In the genomic region with DNA sequence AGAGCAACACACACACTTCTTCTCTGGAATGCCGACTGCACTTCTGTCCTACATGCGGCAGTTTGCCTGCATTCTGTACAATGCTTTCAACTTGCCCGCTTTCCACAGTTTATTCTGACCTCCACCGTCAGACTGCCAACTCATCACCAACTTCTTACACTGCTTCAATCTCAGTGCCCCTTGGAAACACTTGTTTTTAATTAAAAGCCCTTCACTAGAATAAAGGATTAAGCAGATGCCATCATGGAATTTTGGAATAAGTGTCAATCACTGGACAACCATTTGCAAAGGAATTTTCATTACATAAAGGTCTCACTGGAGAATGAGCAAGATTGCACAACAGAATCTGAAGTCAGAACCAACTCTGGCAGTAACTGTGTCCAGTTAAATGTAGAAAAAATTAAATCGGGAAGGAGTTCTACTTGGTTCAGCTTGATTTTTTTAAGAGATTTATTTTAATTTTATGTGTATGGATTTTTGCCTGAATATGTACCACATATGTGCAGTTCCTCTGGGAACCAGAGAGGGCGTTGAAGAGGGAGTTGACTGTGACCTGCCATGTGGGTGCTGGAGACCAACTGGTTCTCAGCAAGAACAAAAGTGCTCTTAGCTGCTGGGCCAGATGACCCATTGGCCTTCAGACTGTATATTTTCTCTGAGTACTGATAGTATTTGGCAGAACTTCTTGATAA, we compare ENCODE assay signal across 10 mouse cellular contexts.
DNase-seq lines count a peak whose midpoint lies in the region; ATAC-seq and TF ChIP-seq lines count a peak whose summit lies in the region.
"Had no signal": no experiment of that assay in that cellular context is flagged by ENCODE, and none has a peak within 500 bp of the region (broad histone marks: within the 10 kb centered on the region; RNA-seq: fewer than 3 reads in every experiment).

No protein-coding gene starts in this region.

- WGBS in kidney, adult 2 months = 81% methylated on average over 6 of the region's 6 CpGs
- 38% methylated on average over 6 of the region's 6 CpGs for WGBS in heart, embryonic 14.5 days
- WGBS in lung, postnatal 0 days = 47% methylated on average over 6 of the region's 6 CpGs
- 69% methylated on average over 6 of the region's 6 CpGs for WGBS in hindbrain, embryonic 16.5 days

- H3K9ac ChIP-seq in heart, embryonic 14.5 days (ENCODE audit: low read length) = peak overlapping the region; percentile 13; the same call in 1 of the 2 replicates
- no peak overlapping the region for H3K9ac ChIP-seq in lung, postnatal 0 days (replicated peaks; ENCODE audit: low read depth)
- no peak overlapping the region for H3K9ac ChIP-seq in hindbrain, embryonic 16.5 days (ENCODE audit: low read depth, low read length)
- H3K9ac ChIP-seq: embryonic facial prominence, embryonic 13.5 days had no signal

- intact Hi-C loops in left cerebral cortex, postnatal 36 days (cut with DNase I) = no loop called here

- no peaks in the 10 kb centered on the region for H3K36me3 ChIP-seq in kidney, adult 2 months (ENCODE audit: control insufficient read depth, insufficient read depth, low read length)
- no peaks in the 10 kb centered on the region for H3K36me3 ChIP-seq in heart, embryonic 14.5 days (ENCODE audit: control insufficient read depth, insufficient read depth, low read length)
- H3K36me3 ChIP-seq in lung, postnatal 0 days (ENCODE audit: insufficient read depth, low read length) = no peaks in the 10 kb centered on the region
- H3K36me3 ChIP-seq in hindbrain, embryonic 16.5 days (ENCODE audit: control insufficient read depth, insufficient read depth, low read length) = no peaks in the 10 kb centered on the region
- H3K36me3 ChIP-seq: embryonic facial prominence, embryonic 13.5 days; G1E had no signal

- peak overlapping the region; percentile 20 for H3K4me2 ChIP-seq in heart, embryonic 14.5 days (ENCODE audit: low read length)
- H3K4me2 ChIP-seq in lung, postnatal 0 days (replicated peaks; ENCODE audit: low read depth, low read length) = no peak overlapping the region
- H3K4me2 ChIP-seq in hindbrain, embryonic 16.5 days (ENCODE audit: low read length) = no peak overlapping the region
- H3K4me2 ChIP-seq: embryonic facial prominence, embryonic 13.5 days had no signal

- no peak overlapping the region for H3K4me3 ChIP-seq in kidney, adult 2 months (ENCODE audit: insufficient read depth, low read depth, low read length)
- no peak overlapping the region for H3K4me3 ChIP-seq in heart, embryonic 14.5 days (ENCODE audit: control insufficient read depth in 1 of 2, insufficient read depth in 1 of 2, low read depth in 1 of 2, low read length in 2 of 2)
- no peak overlapping the region for H3K4me3 ChIP-seq in lung, postnatal 0 days (ENCODE audit: low read depth, low read length)
- H3K4me3 ChIP-seq in hindbrain, embryonic 16.5 days (ENCODE audit: low read length) = no peak overlapping the region
- H3K4me3 ChIP-seq: embryonic facial prominence, embryonic 13.5 days had no signal

- ATAC-seq in heart, embryonic 14.5 days (ENCODE audit: insufficient number of reproducible peaks, insufficient read depth, low FRiP score, low read depth) = no peak
- ATAC-seq in lung, postnatal 0 days = peak; percentile 10; the same call in 1 of the 2 replicates
- ATAC-seq in hindbrain, embryonic 16.5 days = no peak

- no peak for TF ChIP-seq POLR2A in kidney, adult 2 months (IDR thresholded peaks at IDR 0.05; ENCODE audit: low read depth, low read length)

- no peaks in the 10 kb centered on the region for H3K27me3 ChIP-seq in kidney, adult 2 months (replicated peaks; ENCODE audit: control insufficient read depth, insufficient read depth, low read length)
- no peaks in the 10 kb centered on the region for H3K27me3 ChIP-seq in heart, embryonic 14.5 days (ENCODE audit: control insufficient read depth, insufficient read depth, low read length)
- no peaks in the 10 kb centered on the region for H3K27me3 ChIP-seq in lung, postnatal 0 days (replicated peaks; ENCODE audit: insufficient read depth, low read length)
- H3K27me3 ChIP-seq in hindbrain, embryonic 16.5 days (replicated peaks; ENCODE audit: control insufficient read depth, insufficient read depth, low read length) = no peaks in the 10 kb centered on the region
- H3K27me3 ChIP-seq: embryonic facial prominence, embryonic 13.5 days had no signal

- TF ChIP-seq CTCF in kidney, adult 2 months (conservative IDR thresholded peaks at IDR 0.05; ENCODE audit: insufficient read depth, insufficient read length, low read depth, low read length) = no peak
- peak; percentile 47 for TF ChIP-seq CTCF in lung, postnatal 0 days (IDR thresholded peaks at IDR 0.05)

- TF ChIP-seq EP300 in lung, postnatal 0 days (IDR thresholded peaks at IDR 0.05) = no peak

- H3K9me3 ChIP-seq in heart, embryonic 14.5 days (ENCODE audit: control insufficient read depth, low read length) = no peaks in the 10 kb centered on the region
- no peaks in the 10 kb centered on the region for H3K9me3 ChIP-seq in lung, postnatal 0 days (ENCODE audit: low read length)
- H3K9me3 ChIP-seq in hindbrain, embryonic 16.5 days (ENCODE audit: control insufficient read depth, low read length) = no peaks in the 10 kb centered on the region
- H3K9me3 ChIP-seq: embryonic facial prominence, embryonic 13.5 days had no signal

- no peak overlapping the region for H3K27ac ChIP-seq in kidney, adult 2 months (ENCODE audit: insufficient read depth, low read depth, low read length)
- peak overlapping the region; percentile 72 to 88 for H3K27ac ChIP-seq in heart, embryonic 14.5 days (replicated peaks in 1 of 2; ENCODE audit: control insufficient read depth in 1 of 2, insufficient read depth in 1 of 2, low read depth in 2 of 2, low read length in 2 of 2)
- H3K27ac ChIP-seq in lung, postnatal 0 days (ENCODE audit: low read length) = no peak overlapping the region
- no peak overlapping the region for H3K27ac ChIP-seq in hindbrain, embryonic 16.5 days (ENCODE audit: low read depth, low read length)
- H3K27ac ChIP-seq: embryonic facial prominence, embryonic 13.5 days had no signal

- peak; percentile 45 for DNase-seq in kidney, adult 2 months
- DNase-seq in kidney, adult 11 months = no peak
- DNase-seq in Muller cell, postnatal 12 days (ENCODE audit: inconsistent ontology term) = peak; percentile 77
- DNase-seq in lung, postnatal 0 days (ENCODE audit: low spot score) = peak; percentile 63
- DNase-seq in left cerebral cortex, postnatal 36 days (ENCODE audit: low spot score in 2 of 2) = no peak
- DNase-seq: thymus, adult 18-20 months had no signal

- peaks cover 16% of the 10 kb centered on the region for H3K4me1 ChIP-seq in kidney, adult 2 months (ENCODE audit: control insufficient read depth, insufficient read depth, low read length)
- peaks cover 33 to 69% of the 10 kb centered on the region in 2 experiments for H3K4me1 ChIP-seq in heart, embryonic 14.5 days (ENCODE audit: control insufficient read depth in 2 of 2, insufficient read depth in 2 of 2, low read length in 2 of 2)
- peaks cover 10% of the 10 kb centered on the region; the same call in 1 of the 2 replicates for H3K4me1 ChIP-seq in lung, postnatal 0 days (ENCODE audit: insufficient read depth, low read depth, low read length)
- peaks cover 3% of the 10 kb centered on the region for H3K4me1 ChIP-seq in hindbrain, embryonic 16.5 days (ENCODE audit: control insufficient read depth, insufficient read depth, low read depth, low read length)

Comparison
In these comparisons a context has a peak if more than half of its experiments do, and no peak if none do; other contexts are left out.
1. DNase-seq: peak in kidney, adult 2 months (single experiment), Muller cell, postnatal 12 days (single experiment) and lung, postnatal 0 days (single experiment); none in kidney, adult 11 months (single experiment) and left cerebral cortex, postnatal 36 days (0 of 2).
2. H3K27ac ChIP-seq: peak in heart, embryonic 14.5 days (2 of 2); none in kidney, adult 2 months (single experiment), lung, postnatal 0 days (single experiment) and hindbrain, embryonic 16.5 days (single experiment).